Mouse (Mus musculus) heart, postnatal 14 days (tissue): ENCODE data around the gene Neb. TPM values are rescaled to one million over a fixed set of nuclear protein-coding genes. Genes with fewer than 3 reads are reported as not detected.
A peak's percentile ranks its signal among the peaks of the same experiment; 100 is the strongest.
"Not testable (repeated sequence)": the region's sequence is repeated elsewhere in the genome, so short reads cannot be mapped to it uniquely, and the experiment has no call there.

Experiments
- DNase-seq, 2 experiments: peaks; one replicate each; pipeline ENCODE4 v3.0.0; 2021 to 2022
- intact Hi-C: fragments of 180-260 bp; cut with DNase I; formaldehyde crosslinking; loops from one replicate; pipeline ENCODE4 v1.15.1; 2025
- microRNA-seq, 2 experiments: library from miRNA; unstranded; fragments of <30 nt; microRNA quantifications; one replicate each; pipeline ENCODE4 v1.2.0; 2021 to 2022
- total RNA-seq, 2 experiments: library from RNA; stranded (reverse); gene quantifications; 2 replicates each; pipeline ENCODE4 v1.2.3; 2021

Gene Neb
- total RNA-seq, 2 experiments from 2014 or later = 2.5 to 2.8 TPM

DNA sequence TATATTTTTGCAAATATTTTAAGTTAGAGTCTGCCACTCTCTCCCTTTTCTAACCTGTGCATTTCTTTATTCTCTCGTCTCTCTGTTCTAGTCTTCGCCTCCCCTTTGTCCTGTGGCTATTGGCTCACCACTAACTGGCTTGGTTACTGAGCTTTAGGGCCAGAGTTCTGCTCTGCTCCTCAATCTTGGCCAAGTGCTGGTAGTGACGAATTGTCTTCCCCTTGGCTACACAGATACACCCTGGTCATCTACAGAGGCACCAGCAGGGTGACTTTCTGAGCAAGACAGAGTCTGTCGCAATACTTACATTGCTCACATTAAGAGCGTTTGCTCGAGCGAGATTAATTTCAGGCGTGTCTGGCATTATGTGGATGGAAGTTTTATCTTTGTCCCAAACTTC lies 162.3 kb downstream of the Neb start:
- DNase-seq = no peak
- intact Hi-C loops = no loop called here

DNA sequence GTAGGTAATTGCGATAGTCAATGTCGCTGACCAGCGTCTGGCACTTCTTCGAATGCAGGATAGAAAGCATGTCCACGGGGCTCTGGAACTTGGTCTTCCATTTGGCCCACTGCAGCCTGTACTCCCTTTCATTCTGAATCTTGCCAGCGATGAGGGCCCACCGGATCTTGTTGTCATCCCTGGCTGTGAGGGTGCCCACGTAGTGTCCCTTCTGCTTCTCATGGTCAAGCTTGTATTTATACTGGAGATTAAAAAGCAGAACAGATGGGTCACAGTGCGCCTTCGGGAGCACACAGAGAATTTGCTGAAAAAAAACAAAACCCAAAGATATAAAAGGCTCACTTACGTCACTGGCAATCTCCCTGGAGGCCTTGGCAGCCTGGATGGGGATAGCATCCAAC lies 165.7 kb downstream of the Neb start:
- intact Hi-C loops = no loop called here
- DNase-seq = peak in 1 of 2 experiments; percentile 9

DNA sequence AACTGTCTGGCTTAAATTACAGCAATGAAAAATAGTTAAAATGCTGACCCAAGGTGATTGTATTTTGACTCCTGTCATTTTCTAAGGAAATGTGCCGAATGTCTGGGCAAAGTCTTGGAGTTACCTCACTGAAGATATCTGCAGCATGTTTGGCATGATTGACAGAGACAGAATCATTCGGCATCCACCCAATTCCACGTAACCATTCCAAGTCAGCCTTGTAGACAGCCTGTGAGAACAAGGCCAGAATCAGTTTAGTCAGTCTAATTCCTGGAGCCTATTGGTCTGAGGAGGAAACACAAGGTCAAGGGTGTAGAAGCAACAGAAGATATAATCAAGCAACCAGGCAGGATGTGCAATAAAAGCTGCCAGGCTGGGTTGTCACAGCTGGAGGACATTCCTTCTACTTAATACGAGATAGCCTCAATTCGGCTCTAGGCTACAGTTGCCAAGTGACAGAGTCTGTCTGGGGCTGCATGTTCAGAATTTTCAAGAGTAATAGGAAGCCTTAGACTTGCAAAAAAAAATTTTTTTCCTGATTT lies 166.8 kb downstream of the Neb start:
- intact Hi-C loops = no loop called here
- DNase-seq = peak in 1 of 2 experiments; percentile 14

DNA sequence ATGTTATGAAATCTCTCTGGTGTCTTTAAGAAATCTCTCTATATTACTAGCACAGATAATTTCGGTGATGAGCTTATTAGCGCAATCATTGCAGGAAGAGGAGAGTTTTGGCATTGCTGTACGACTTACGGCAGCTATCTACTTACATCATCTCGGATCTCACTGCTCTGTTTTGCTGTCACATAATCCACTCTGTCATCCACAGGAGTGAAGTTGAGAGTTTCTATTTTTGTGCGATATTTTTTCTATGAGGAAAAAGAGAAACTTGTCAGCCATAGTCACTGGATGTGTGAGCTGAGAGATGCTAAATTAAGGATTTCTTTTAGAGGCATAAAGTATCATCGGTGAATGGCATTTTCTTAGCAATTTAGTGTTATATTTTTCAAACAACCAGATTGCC lies 167.6 kb downstream of the Neb start:
- intact Hi-C loops = no loop called here
- no peak for DNase-seq

DNA sequence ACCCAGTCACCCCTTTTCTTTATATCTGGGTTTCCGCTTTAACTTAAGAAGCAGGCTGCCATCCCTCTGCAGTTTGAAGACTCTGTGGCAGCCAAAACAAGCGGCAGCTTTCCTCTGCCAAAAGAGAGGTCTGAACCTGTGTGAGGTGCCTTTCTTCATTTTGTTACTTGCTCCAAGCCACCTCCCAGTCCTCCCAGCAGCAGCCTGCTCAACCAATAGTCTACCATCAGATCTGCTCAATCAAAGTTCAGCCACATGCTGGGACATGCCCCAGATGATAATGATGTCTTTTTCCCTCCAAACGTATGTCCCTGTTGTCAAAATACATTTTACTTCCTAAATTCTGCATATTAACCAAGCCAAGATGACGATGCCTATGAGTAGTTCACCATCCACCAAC lies 173.3 kb downstream of the Neb start:
- DNase-seq = no peak
- intact Hi-C loops = no loop called here

DNA sequence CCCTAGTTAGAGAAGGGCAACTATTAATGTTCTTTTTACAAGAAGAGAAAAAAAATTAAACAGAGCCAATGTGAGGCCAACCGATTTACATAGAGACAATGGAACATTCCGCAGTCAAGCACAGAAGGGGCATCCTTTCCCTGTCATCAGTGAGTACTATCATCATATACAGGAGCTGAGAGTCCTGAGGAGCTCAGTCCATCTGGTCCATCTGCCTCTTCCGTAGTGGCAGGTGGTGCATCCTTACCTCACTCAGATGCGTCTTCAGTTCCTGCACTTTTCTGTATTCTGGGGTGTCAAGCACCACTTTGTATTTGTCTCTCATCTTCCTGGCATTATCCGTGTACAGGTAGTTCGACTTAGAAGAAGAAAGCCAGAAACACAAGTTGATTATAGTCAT lies 184.6 kb downstream of the Neb start:
- no peak for DNase-seq
- intact Hi-C loops = no loop called here

DNA sequence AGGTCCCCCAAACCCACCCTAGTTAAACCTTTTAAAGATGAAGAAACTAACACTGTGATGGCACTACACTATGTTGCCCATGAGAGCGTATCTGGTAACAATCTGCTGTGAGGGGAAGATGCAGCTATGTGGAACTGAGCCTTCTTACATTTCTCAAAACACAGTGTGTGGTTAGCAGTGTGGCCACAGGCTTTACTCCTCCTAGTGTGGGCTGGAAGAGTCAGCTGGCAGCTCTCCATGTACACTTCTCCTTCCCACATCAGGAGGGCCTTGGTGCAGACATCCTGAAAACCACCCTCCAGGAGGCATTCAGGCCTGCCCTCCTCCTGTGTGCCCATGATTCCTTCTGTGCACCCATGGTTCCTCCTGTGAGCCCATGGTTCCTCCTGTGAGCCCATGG lies 198.6 kb downstream of the Neb start:
- DNase-seq = no peak
- intact Hi-C loops = no loop called here

DNA sequence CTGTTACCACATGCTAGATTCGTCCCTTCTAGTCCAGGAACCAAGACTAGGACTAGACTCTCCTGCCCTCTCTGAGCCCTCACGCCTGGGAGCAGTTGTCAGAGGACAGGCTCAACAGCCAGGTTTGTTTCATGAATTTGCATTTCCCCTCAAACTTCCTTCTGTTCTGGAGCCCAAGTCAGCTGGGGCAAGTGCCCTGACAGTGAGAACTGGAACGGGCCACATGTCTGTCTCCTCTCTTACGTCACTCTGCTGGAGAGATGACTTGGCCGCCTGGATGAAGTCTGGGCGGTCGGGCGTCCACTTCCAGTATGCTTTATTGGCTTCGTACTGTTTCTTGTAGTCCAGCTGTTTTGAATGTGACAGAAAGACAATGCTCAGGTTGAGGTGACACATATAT lies 200.5 kb downstream of the Neb start:
- peak; percentile 4 to 7 for DNase-seq
- intact Hi-C loops = no loop called here

DNA sequence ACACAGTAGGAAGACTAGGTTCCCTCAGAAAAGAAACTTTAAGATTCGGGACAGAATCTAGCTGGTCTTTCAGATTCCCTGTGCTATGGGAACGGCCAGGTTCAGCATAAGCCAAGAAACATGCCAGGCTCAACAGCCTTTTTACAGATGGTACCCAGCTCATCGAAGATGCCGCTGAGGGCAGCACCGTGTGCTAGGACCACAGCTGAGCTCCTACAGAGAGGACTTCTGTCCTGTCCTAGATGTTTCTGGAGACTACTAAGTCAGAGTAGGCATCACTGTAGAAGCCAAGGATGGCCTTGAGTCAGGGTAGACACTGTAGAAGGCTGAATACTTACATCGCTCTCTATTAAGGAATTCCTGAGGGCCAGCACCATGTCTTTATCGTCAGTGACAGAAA lies 201.1 kb downstream of the Neb start:
- intact Hi-C loops = no loop called here
- DNase-seq = no peak

DNA sequence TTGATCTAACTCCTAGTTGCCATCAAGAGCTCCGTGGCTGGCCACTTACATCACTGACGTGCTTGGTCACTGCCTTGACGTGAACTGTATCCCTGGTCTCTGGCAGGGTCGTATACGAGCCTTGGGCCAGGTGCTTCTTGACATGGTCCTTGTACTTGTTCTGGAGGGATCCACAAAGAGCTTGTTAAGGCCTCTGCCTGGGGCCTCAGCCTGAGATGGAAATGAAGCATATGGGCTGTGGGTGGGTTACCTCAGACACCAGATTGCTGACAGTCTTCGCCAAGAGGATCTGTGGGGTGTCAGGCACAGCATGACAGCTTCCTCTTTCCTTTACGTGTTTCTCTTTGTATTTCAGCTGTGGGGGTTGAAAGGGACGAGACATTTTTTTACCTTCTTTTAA lies 201.7 kb downstream of the Neb start:
- intact Hi-C loops = no loop called here
- no peak for DNase-seq

DNA sequence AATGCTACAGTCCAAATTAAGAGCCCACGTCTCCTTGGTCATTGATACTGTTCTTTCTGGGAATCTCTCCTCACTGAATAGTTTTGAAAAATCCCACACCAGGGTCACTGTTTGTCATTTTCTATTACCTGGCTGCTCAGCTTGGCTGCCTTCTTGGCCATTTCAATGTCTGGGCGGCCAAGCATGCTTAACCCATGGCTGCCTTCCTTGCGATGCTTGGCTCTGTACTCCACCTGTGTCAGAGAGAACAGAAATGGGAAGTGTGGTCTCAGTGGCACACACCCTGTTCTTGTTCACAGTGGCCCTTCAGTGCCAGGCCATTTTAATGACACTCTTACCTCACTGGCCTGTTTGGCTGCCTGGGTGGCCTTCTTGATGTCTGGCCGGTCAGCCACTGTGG lies 203.3 kb downstream of the Neb start:
- intact Hi-C loops = no loop called here
- no peak for DNase-seq

DNA sequence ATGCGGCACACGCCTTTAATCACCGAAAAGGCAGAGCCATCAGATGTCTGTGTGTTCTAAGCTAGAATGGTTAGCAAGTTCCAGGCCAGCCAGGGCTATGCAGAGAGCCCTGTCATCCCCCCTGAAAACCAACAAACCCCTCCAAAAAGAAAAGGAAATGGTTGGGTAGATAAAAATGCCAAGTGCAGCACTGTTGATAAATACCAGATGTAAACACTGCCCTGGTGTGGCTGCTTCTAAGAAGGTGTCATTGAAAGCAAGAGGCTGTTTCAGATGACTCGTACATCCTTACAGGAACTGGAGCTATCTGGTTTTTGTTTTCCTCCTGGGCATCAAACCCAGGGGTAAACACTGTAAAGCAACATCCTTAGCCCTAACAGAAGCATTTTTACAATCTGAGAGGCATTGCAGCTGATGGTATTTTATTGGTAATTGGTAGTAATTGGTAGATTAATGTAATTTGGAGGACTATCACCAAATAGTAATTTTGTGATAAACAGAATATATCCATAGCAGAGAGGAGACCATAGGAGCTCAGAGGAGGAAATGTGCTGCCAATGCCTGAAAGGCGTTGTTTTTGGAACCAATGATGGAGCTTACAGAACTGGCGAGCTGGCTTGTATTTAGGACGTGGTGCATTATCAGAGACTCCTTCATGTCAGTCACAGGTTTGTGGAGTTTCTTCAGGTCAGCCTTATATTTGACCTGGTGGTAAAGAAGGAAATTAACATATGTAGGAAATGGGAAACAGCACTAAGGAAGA lies 208.8 kb downstream of the Neb start:
- intact Hi-C loops = no loop called here
- DNase-seq = no peak

DNA sequence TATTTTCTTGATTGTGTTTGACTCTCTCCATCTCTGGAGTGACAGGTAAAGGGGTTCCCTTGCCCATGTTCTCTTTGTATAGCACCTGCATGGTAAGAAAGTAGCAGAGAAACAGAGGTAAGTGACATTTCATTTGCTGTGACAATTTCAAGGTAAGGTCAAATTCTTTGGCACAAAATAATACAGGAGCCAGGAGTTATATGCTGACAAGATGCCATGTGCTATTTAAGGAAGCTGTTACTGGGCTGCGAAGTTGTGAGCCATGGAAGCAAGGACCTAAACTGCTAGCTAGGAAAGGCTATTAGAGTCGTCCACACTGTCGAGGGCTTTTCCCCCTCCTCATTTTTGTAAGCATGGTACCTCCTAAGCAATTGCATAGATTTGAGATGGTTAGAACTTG lies 225.2 kb downstream of the Neb start:
- DNase-seq = no peak
- intact Hi-C loops = no loop called here

DNA sequence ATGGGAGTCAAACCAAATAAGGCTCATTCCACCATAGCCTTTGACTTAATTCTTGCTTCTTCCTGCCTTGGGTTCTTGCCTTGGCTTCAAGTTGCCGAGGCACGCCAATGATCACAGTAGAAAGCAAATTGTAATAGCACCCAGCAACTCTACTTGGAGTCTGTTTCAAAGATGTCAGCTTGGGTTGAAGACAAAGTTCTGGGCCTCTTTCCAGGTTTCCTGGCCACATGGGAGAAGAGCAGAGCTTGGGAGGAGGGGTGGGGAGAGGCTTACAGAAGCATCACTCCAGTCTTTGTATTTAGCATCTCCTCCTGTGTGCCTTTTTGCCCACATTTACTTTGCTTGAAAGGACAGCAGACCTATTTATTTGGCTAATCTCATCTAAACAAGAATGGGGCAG lies 244.9 kb downstream of the Neb start:
- intact Hi-C loops = no loop called here
- peak; percentile 14 to 54 for DNase-seq

DNA sequence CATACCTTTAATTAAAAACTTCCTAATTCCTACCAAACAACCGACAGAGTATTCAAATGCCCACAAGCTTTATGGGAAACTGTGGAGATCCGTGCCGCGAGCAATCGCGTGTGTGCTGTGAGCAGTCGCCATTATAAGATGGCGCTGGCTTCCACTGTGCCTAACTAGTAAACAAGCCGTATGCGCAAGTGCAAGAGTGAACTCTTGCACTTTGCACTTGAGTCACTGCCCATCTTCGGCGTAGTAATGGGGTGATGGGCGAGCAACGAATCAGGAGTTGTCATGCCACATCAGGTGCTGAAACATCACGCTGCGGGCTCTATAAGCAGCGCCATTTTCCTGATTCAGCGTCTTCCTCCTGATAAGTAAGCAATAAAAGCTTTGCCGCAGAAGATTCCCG lies 246.9 kb downstream of the Neb start:
- intact Hi-C loops, DNase-seq: not testable (repeated sequence)

DNA sequence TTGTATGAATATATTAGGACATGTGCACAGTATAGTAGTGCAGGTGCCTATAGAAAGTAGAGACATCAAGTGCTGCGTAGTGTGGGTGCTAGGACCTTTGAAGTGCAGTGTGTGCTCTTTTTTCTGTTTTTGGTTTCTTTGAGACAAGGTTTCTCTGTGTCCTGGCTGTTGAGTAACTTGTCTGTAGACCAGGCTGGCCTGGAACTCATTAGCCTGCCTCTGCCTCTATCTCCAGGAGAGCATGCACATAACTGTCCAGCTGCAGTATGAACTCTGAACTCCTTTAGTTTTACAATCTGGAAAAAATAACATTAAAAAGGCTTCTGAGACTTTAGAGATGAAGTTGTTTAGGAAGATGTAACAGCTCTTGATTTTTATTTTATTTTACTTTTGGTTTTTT lies 264.2 kb downstream of the Neb start:
- intact Hi-C loops = no loop called here
- no peak for DNase-seq

Small RNA genes within 50 kb of the gene (microRNA-seq; reads per million reads assigned to microRNA genes)
- 0 reads per million in 2 experiments for gene Gm22095

Other genes with a start within 250 kb of the Neb start
- 10 to 100 TPM; 33.6 to 36.4 TPM for gene Arl5a, start 46.4 kb upstream of the Neb start, total RNA-seq